Mouse (Mus musculus): ENCODE results near the gene Cdc42.

The Cdc42 gene

DNA sequence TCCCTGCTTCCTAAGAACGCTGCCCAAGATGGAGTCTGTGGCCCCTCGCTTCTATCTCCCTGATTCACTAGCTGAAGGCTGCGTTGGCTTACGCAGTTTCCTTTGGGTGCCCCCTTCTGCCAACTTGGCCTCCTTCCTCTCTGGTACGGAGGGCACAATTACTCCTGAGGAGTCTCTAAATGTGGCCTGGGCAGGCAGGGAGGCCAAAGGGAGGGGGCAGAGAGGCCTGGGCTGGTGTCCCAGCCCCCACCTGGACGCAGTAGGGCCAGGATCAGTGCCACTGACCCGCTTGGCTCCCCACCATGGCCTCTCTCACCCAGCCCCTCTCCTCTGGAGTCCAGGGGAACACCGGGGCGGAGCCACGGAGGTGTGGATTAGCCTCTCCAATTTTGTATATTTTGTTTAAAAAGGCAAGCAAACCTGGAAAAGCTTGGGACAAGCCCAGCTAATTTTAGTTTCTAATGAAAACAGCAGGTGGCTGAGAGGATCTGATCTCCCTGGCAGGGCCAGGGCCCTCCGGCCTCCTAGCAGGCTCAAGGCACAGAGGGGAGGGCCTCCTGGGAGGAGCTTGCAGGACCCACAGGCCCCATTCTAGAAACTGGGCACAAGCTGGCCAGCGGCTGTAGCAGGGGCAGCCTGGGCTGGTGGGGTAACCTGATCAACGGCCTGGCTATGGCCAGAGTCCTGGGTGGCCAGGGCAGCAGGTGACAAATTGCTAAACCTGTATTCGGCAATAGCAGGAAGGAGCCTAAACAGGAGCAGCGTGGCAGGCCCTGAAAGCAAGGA lies 71.5 kb downstream of the Cdc42 start:
- no peak for DNase-seq (ENCODE audit: low read depth, low spot score)

DNA sequence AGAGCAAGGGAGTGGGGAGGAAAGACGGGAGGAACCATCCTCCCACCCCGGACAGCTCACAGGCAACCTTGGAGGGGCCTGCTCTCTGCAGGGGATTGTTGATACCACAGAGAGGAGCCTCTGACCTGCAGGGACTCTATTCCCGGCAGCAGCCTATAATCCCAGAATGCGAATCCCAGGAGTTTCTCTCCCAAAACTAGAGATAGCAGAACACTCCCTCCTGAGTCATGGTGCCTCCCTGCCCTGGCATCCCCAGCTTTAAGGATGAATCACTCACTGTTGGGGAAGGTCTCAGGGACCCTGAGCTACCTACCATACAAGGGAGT lies 74.2 kb downstream of the Cdc42 start:
- DNase-seq (ENCODE audit: low read depth, low spot score) = no peak

DNA sequence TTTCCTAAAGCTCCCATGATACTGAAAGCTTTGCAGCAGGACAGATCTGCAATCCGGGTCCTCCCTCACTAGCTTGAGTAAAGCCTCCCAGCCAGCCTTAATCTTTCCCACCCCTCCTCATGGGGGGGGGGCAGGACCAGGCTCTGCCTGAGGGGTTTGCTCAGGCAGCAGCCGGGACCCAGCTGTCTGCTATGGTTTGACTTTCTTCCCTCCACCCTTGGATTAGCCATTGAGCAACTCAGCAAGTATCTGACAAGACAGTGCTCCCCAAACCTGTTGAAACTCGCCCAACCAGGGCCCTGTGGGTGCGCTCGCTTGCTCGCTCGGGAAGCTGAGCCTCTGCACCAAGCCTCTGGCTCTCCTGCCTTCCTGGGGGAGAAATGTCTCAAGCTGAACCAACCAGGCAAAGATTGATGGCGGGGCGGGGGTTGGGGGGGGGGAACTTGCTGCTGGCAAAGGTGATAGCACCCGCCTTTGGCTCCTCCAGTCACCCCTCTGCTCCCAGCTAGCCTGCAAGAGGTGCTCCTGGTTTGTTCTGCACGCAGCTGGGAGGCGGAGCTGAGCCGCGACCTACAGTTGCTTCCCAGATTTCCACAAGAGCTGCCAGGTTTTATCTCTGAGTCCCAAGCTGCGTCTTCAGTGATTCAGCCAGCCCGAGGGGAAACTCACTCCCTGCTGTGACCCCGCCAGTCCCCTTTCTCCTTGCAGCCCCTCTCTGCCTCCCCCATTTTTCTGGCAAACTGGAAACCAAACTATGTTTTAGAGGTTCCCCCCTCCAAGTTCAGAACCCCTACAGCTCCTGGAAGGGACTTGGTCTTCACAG lies 74.7 kb downstream of the Cdc42 start:
- no peak for DNase-seq (ENCODE audit: low read depth, low spot score)

DNA sequence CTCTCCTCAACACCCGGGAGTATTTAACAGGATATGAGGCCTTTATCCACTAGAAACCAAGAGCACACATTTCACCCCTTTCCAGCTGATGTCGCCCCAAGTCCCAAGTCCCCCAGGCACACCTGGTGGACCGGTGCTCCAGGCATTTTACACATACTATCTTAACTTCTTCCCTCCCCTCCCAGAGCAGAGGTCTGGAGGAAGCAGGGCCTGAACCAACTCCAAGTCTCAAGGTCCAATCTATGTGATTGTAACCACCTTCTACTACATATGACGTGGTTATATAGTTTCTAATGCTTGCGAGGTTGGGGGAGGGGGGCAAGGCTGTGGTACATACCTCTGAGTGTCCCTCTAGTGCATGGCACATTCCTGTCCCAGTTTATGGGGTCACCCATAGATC lies 75.4 kb downstream of the Cdc42 start:
- no peak for DNase-seq (ENCODE audit: low read depth, low spot score)

DNA sequence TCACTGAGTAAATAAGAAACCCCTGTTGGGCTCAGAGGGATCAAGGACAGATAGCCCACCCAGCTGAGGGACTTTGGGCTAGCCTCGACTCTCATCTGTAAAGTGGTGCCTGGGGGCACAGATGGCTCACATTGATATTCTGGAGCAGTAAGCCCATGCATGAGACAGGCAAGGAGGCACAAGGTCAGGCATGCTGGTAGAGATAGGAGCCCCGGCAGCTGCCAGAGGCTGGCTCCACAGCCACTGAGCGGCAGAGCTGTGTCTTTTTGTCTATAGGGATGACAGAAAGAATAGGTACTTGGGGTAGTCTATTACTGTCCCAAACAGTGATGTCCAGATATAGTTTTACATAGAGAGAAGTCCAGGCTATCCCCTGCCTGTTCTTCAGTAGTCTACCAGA lies 76.2 kb downstream of the Cdc42 start:
- no peak for DNase-seq (ENCODE audit: low read depth, low spot score)

DNA sequence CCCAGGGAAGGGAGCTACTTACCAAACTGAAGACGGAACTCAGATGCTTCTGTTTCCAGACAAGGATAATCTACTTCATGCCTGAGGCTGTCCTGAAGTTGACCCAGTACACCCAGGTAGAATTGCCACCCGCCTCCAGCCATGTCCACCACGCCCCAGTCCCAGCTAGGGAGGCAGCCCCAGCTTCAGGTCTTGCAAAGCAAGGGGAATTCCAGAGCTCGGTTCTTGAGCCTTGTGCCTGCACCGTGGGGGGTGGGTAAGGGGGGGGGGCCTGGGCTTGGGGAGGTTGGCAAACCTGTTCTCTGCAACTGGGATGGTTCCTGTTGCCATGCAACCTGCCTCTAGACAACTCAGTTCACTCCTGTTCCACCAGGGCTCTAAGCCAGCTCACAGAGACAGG lies 78.2 kb downstream of the Cdc42 start:
- no peak for DNase-seq (ENCODE audit: low read depth, low spot score)

DNA sequence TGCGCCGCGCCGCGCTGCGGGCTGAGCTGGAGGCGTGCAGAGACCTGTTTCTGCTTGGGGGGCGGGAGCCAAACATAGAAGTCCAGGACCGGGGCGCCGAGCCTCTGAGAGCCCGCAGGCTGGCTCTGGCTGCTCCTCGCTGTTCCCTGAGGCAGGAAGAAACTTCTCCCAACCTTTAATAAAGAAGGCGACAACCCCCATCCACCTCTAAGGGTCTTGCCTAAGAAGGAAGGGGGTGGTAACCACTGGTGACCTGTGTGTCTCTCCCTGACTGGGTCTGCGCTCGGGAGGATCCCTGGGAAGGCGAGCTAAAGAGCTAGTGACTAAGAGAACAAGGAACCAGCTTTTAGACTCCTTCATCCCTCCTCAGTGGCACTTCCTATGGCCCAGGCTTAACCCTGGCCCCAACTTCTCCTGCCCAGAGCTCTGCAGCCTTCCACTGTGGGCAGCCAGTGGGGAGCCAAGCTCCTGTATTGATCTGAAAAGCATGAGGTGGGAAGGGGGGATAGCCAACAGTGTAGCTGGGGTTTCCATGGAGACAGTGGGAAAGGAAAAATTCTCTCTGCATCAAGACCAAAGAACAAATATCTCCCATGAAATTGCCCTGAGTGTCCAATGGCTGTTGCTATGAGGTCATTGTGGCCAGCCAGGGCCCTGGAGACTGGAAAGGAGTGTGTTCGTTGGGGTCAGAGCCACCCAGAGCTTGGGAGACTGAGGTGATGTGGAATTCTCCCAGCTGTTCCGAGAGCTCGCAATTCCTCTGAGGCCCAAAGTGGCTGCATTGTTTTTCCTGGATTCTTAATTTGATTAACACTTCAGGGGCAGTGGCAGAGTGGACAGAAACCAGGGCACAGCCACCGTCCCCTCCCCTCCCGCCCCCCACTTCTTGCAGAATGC lies 79.1 kb downstream of the Cdc42 start:
- no peak for DNase-seq (ENCODE audit: low read depth, low spot score)

DNA sequence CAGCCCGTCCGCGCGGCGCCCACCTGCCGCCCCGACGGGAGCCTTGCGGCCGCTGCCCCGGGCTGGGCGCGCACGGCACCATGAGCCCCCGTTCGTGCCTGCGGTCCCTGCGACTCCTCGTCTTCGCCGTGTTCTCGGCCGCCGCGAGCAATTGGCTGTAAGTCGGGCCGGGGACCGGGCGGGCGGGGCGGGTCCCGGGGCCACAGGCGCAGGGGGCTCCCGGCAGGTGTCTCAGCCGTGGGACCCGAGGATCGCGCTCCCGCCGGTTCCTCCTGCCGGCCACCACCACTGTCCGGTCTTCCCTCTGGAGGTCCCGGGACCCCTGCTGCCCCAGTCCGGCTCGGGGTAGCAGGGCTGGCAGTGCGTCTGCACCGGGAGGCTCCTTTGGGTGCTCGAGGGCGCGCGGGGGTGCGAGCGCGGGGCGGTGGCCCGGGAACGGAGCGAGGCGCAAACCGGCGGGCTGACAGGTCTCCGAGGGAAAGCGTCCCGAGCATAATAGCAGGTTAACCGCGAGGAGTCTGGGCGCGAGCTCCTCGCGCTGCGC lies 79.8 kb downstream of the Cdc42 start:
- DNase-seq (ENCODE audit: low read depth, low spot score) = no peak

DNA sequence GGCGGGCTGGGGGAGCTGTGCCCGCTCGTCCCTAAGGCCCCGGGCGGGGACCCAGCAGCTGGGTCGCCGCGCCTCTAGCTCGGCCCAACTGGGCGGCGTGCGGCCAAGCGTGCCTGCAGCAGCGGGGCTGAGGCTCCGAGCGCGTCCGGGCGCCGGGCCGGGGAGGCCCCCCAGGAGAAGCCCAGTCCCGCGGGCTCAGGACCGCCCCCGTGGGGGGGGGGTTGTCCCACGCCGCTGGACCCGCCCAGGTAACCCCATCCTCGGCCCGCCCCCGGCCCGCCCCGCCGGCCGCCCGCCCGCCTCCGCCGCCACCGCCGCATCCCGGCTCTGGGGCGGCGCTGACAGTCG lies 80.4 kb downstream of the Cdc42 start, which contains the start of gene Wnt4:
TSS of gene Wnt4 (plus strand) at position 324 of the 348 bp plus-strand sequence.
- DNase-seq (ENCODE audit: low read depth, low spot score) = no peak

DNA sequence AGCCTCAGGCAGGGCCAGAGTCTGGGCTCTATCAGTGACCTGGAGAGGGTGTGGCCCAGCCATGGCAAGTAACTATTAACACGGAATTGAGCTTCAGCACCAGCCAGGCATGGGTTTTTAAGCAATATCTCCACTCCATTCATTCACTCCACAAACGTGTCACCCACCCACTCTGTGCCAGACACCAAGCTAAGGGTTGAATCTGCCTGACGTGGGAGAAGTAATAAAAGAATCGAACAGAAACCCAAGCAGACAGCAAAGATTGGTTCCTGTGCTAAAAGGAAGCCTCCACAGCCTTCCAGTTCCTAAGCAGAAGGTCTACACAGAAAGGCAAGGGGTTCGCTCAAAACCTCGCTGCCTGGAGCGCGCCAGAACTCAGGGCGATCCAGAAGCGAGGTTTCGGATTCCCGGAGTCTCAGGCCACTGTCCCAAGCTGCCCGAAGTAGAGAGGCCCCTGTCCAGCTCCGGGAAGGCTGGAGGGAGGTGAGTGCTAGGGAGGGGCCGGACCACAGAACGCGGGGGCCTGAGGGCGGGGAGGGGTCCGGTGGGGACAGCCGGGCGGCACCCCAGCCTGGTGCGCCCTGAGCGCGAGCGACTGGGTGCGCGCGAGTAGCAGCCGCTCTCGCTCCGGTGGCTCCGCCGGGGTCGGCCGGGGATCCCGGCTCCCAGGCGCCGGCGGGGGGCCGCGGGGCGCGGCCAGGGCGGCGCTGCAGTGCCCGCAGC lies 80.9 kb downstream of the Cdc42 start:
- no peak for DNase-seq (ENCODE audit: low read depth, low spot score)

DNA sequence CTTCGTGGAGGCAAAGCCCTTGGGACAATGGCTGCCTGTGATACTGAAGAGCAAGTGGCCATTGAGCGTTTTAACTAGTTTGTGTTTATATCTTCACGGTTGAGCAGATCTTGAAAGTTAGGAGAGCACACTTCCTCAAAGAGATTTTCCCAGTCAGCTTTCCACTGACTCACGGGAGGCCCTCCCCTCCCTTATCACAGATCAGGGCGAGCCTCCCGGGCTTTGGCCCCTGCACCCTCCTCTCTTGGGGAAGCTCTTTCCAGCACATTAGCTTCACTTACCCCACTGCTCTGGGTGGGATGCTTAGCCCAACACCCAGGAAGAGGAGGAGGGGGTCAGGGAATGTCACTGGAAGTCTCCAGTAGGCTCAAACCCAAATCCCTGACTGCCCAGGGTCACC lies 83.2 kb downstream of the Cdc42 start:
- no peak for DNase-seq (ENCODE audit: low read depth, low spot score)

DNA sequence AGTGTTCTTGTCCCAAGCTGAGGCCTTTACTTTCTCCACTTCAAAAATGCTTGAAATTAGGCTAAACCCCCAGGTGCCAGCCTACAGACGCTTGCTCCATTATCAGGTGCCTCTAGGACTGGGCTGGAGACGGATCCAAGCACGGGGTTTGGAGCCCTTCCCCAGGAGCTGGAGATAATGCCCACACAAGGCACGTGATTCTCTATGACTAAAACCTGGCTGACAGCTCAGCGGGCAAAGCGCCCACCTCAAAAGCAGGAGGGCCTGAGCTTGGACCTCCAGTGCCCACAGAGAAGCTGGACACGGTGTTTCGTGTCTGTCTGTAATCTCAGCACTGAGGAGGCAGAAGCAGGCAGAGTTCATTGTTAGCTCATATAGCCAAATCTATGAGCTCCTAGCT lies 85.7 kb downstream of the Cdc42 start:
- no peak for DNase-seq (ENCODE audit: low read depth, low spot score)

Measured in A20 (cell line).